Mouse (Mus musculus) hindbrain, embryonic 15.5 days (tissue): ENCODE data around the gene Gpr161. TPM values are rescaled to one million over a fixed set of nuclear protein-coding genes. Genes with fewer than 3 reads are reported as not detected.

Experiments
- ATAC-seq: fragments of 200-750 bp; cut with Nextera tagmentation; 2 replicates; pipeline ENCODE4 v1.8.0; 2017; ENCODE audit warnings: low read depth, moderate number of reproducible peaks, moderate TSS enrichment; ENCODE audit not compliant: low FRiP score
- H3K27ac ChIP-seq: fragments of 300-500 bp; sonication (generic); replicated peaks from 2 replicates; pipeline ENCODE4 v1.5.1; 2015; ENCODE audit warnings: mild to moderate bottlenecking, inconsistent platforms
- H3K27me3 ChIP-seq: fragments of 300-500 bp; sonication (generic); 2 replicates; pipeline ENCODE4 v1.6.1; 2015; ENCODE audit warnings: control low read depth, inconsistent platforms
- H3K36me3 ChIP-seq: fragments of 300-500 bp; sonication (generic); 2 replicates; pipeline ENCODE4 v1.6.1; 2015; ENCODE audit warnings: control low read depth, inconsistent platforms
- H3K4me1 ChIP-seq: fragments of 300-500 bp; sonication (generic); replicated peaks from 2 replicates; pipeline ENCODE4 v1.6.1; 2015; ENCODE audit warnings: control low read depth, inconsistent platforms
- H3K4me2 ChIP-seq: fragments of 300-500 bp; sonication (generic); 2 replicates; pipeline ENCODE4 v1.6.1; 2015; ENCODE audit warnings: moderate library complexity, mild to moderate bottlenecking, inconsistent platforms
- H3K4me3 ChIP-seq: fragments of 300-500 bp; sonication (generic); 2 replicates; pipeline ENCODE4 v1.5.1; 2015; ENCODE audit warnings: mild to moderate bottlenecking, inconsistent platforms
- H3K9ac ChIP-seq: fragments of 300-500 bp; sonication (generic); 2 replicates; pipeline ENCODE4 v1.6.1; 2015; ENCODE audit warnings: inconsistent platforms
- H3K9me3 ChIP-seq: fragments of 300-500 bp; sonication (generic); 2 replicates; pipeline ENCODE4 v1.6.1; 2016; ENCODE audit warnings: control low read depth, inconsistent platforms
- WGBS: fragments of 180-500 bp; shearing (Covaris S2); methylation state at CpG from one replicate; pipeline ENCODE4 v1.1.7; 2015; 5-methylcytosine and 5-hydroxymethylcytosine counted together
- polyA plus RNA-seq: library from polyadenylated mRNA; unstranded; fragments of >200 nt; fragmentation: Nextera tagmentation; extraction: Ambion mirVana; gene quantifications from 2 replicates; pipeline ENCODE4 v1.2.1, GENCODE M21; 2015

Gene Gpr161
- polyA plus RNA-seq, 1 experiment from 2014 or later: 3.1 TPM

DNA sequence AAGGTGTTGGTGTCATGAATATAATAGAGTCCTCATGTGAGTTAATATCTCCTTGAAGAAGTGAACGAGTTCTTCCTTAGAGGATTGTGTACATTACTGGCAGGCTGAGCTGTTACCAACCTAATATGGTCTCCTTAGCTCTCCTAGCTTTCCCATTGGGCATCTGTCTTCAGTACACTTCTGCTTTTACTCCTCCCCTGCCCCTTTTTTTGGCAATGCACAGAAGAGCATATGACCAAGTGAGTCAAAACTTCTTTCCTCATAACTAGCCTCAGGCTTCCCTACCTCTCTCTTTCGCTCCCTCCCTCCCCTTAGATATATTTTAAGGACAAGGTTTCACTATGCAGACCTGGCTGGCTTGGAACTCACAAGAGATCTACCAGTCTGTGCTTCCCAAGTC lies 67.7 kb downstream of the Gpr161 start:
- no peak overlapping the region for H3K4me3 ChIP-seq
- H3K4me1 ChIP-seq: no peaks in the 10 kb centered on the region
- H3K27ac ChIP-seq: no peak overlapping the region
- 95% methylated on average over 2 of the region's 2 CpGs for WGBS
- no peaks in the 10 kb centered on the region for H3K27me3 ChIP-seq
- no peak overlapping the region for H3K4me2 ChIP-seq
- H3K36me3 ChIP-seq: 0 out of 2 replicates have a peak, but pooled peaks cover 2% of the 10 kb centered on the region
- no peak for ATAC-seq
- no peak overlapping the region for H3K9ac ChIP-seq
- no peaks in the 10 kb centered on the region for H3K9me3 ChIP-seq

DNA sequence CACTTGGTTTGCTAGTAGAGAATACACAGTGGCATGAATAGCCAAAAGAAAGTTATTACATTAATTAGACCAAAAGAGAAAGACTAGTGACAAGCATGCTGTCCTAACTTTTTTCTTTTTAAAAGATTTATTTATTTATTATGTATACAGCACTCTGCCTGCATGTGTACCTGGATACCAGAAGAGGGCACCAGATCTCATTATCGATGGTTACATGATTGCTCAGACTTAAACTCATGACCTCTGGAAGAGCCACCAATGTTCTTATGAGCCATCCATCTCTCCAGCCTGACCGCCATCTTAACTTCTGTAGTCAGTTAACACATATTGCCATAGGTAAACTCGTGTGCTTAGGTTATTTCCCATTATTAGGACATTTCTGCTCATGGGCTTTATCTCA lies 69.5 kb downstream of the Gpr161 start:
- 90% methylated on average over 3 of the region's 3 CpGs for WGBS
- no peaks in the 10 kb centered on the region for H3K27me3 ChIP-seq
- H3K4me3 ChIP-seq: no peak overlapping the region
- no peaks in the 10 kb centered on the region for H3K4me1 ChIP-seq
- no peak overlapping the region for H3K27ac ChIP-seq
- H3K4me2 ChIP-seq: no peak overlapping the region
- 0 out of 2 replicates have a peak, but pooled peaks cover 2% of the 10 kb centered on the region for H3K36me3 ChIP-seq
- no peak overlapping the region for H3K9ac ChIP-seq
- H3K9me3 ChIP-seq: no peaks in the 10 kb centered on the region
- no peak for ATAC-seq

DNA sequence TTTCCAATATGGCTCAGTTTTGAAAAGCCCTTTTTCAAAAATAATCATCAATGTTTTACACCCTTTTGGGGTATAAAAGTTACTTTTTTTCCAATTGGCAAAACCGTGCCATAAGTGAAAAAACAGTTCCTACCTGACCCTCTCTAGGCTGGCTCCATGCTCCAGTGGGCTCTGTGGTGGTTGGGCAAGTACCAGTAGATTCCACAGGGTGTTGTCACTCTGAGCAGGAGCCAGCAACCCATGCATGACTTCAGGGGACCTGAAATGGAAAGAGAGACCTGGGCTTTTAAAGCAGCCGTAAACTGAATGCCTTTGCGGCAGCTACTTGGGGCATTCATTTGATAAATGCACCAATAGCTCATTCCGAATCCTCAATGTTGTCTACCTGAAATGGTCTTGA lies 75.4 kb downstream of the Gpr161 start:
- WGBS: 93% methylated on average over 4 of the region's 4 CpGs
- no peak overlapping the region for H3K9ac ChIP-seq
- H3K27me3 ChIP-seq: no peaks in the 10 kb centered on the region
- H3K27ac ChIP-seq: no peak overlapping the region
- no peaks in the 10 kb centered on the region for H3K9me3 ChIP-seq
- no peak overlapping the region for H3K4me2 ChIP-seq
- no peak for ATAC-seq
- H3K4me3 ChIP-seq: no peak overlapping the region
- H3K36me3 ChIP-seq: peaks cover 7% of the 10 kb centered on the region; the same call in 1 of the 2 replicates
- H3K4me1 ChIP-seq: no peaks in the 10 kb centered on the region

DNA sequence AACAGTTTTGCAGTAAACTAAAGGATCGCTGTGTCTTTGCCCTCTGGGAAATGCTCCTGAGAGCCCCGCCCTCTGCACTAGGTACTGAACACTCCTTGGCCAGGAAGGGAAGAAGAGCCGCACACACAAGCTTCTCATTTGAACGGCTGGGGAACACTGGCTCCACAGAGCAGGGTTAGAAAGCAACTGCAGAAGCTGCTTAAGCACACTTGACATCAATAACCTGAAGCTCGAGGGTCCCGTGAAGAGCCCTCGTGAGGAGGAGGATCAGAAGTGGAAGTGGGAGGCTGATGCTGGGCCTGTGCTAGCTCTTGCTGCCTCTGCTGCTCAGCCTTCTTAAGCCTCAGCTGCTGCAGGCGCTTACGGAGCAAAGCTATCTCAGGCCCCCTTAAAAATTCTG lies 78.2 kb downstream of the Gpr161 start:
- ATAC-seq: no peak
- Histone ChIP-seq H3K4me2 (no peak overlapping the region), H3K27ac (no peak overlapping the region), H3K9me3 (no peaks in the 10 kb centered on the region), H3K27me3 (no peaks in the 10 kb centered on the region), H3K36me3 (peaks cover 5% of the 10 kb centered on the region; the same call in 1 of the 2 replicates), H3K4me1 (no peaks in the 10 kb centered on the region), H3K4me3 (no peak overlapping the region), H3K9ac (no peak overlapping the region)
- 80% methylated on average over 9 of the region's 9 CpGs for WGBS

Other genes starting within 250 kb of the Gpr161 start
- not detected in 2 replicates for gene Tbx19, start 135.0 kb upstream of the Gpr161 start, polyA plus RNA-seq
- 6.8 and 7.3 TPM in 2 replicates for gene Sft2d2, start 101.4 kb upstream of the Gpr161 start, polyA plus RNA-seq
- gene Tiprl, start 58.8 kb upstream of the Gpr161 start, polyA plus RNA-seq: 125 and 134 TPM in 2 replicates
- 15.6 and 17.0 TPM in 2 replicates for gene Dcaf6, start 164.7 kb downstream of the Gpr161 start, polyA plus RNA-seq
- 202 and 223 TPM in 2 replicates for gene Mpc2, start 164.8 kb downstream of the Gpr161 start, polyA plus RNA-seq
- 0.12 and 0.56 TPM in 2 replicates for gene Adcy10, start 189.4 kb downstream of the Gpr161 start, polyA plus RNA-seq